Mouse (Mus musculus) neural tube, embryonic 15.5 days (tissue): ENCODE measurements at regions not wholly inside any gene's neighbourhood (a gene's known extent, or its start where the extent isn't known, plus 50 kb on each side); places are given as distances from the start of the nearest gene placed in this dataset.

ENCODE experiments used
- ATAC-seq: fragments of 200-750 bp; cut with Nextera tagmentation; 2 replicates; pipeline ENCODE4 v1.8.0; 2017; ENCODE audit warnings: mild to moderate bottlenecking, moderate TSS enrichment, moderate library complexity; ENCODE audit not compliant: low FRiP score
- H3K27ac ChIP-seq: fragments of 300-500 bp; sonication (generic); replicated peaks from 2 replicates; pipeline ENCODE4 v1.5.1; 2015; ENCODE audit warnings: mild to moderate bottlenecking, inconsistent platforms
- H3K27me3 ChIP-seq: fragments of 300-500 bp; sonication (generic); replicated peaks from 2 replicates; pipeline ENCODE4 v1.6.1; 2015; ENCODE audit warnings: inconsistent platforms
- H3K36me3 ChIP-seq: fragments of 300-500 bp; sonication (generic); 2 replicates; pipeline ENCODE4 v1.6.1; 2015; ENCODE audit warnings: inconsistent platforms
- H3K4me1 ChIP-seq: fragments of 300-500 bp; sonication (generic); 2 replicates; pipeline ENCODE4 v1.6.1; 2015; ENCODE audit warnings: inconsistent platforms
- H3K4me2 ChIP-seq: fragments of 300-500 bp; sonication (generic); 2 replicates; pipeline ENCODE4 v1.6.1; 2015; ENCODE audit warnings: inconsistent platforms, mild to moderate bottlenecking, moderate library complexity
- H3K4me3 ChIP-seq: fragments of 300-500 bp; sonication (generic); replicated peaks from 2 replicates; pipeline ENCODE4 v1.5.1; 2015; ENCODE audit warnings: mild to moderate bottlenecking, inconsistent platforms
- H3K9ac ChIP-seq: fragments of 300-500 bp; sonication (generic); replicated peaks from 2 replicates; pipeline ENCODE4 v1.6.1; 2015; ENCODE audit warnings: mild to moderate bottlenecking, inconsistent platforms
- H3K9me3 ChIP-seq: fragments of 300-500 bp; sonication (generic); replicated peaks from 2 replicates; pipeline ENCODE4 v1.6.1; 2016; ENCODE audit warnings: inconsistent platforms
- WGBS: fragments of 180-500 bp; shearing (Covaris S2); methylation state at CpG from one replicate; pipeline ENCODE4 v1.1.7; 2015; ENCODE audit warnings: mixed read lengths; 5-methylcytosine and 5-hydroxymethylcytosine counted together

- Histone ChIP-seq H3K4me1 (no peaks in the 10 kb centered on the region), H3K4me3 (no peak overlapping the region), H3K4me2 (no peak overlapping the region), H3K27ac (no peak overlapping the region), H3K27me3 (no peaks in the 10 kb centered on the region), H3K36me3 (no peaks in the 10 kb centered on the region), H3K9me3 (no peaks in the 10 kb centered on the region), H3K9ac (no peak overlapping the region)
- WGBS, result 89% methylated on average over 3 of the region's 3 CpGs
- ATAC-seq, result no peak
These were observed 334.6 kb downstream of the Sv2b start for GRCm38 (mm10) chr7:74974448-74974847.

GRCm38 (mm10) chr7:74944421-74945098, 364.5 kb downstream of the Sv2b start:
- no peak overlapping the region for H3K27ac ChIP-seq
- H3K36me3 ChIP-seq, result no peaks in the 10 kb centered on the region
- no peaks in the 10 kb centered on the region for H3K9me3 ChIP-seq
- H3K4me3 ChIP-seq, result no peak overlapping the region
- H3K4me2 ChIP-seq, result no peak overlapping the region
- H3K27me3 ChIP-seq, result no peaks in the 10 kb centered on the region
- ATAC-seq, result no peak
- no peak overlapping the region for H3K9ac ChIP-seq
- 83% methylated on average over 5 of the region's 5 CpGs for WGBS
- H3K4me1 ChIP-seq, result no peaks in the 10 kb centered on the region

GRCm38 (mm10) chr7:74942917-74943316, 366.1 kb downstream of the Sv2b start:
- H3K27me3 ChIP-seq, result no peaks in the 10 kb centered on the region
- no peak overlapping the region for H3K27ac ChIP-seq
- H3K36me3 ChIP-seq, result no peaks in the 10 kb centered on the region
- H3K9ac ChIP-seq, result no peak overlapping the region
- H3K9me3 ChIP-seq, result no peaks in the 10 kb centered on the region
- H3K4me2 ChIP-seq, result no peak overlapping the region
- no peak overlapping the region for H3K4me3 ChIP-seq
- no peak for ATAC-seq
- H3K4me1 ChIP-seq, result no peaks in the 10 kb centered on the region
- 84% methylated on average over 4 of the region's 4 CpGs for WGBS

GRCm38 (mm10) chr7:74942146-74942545, 366.9 kb downstream of the Sv2b start:
- no peak overlapping the region for H3K4me3 ChIP-seq

GRCm38 (mm10) chr7:74929142-74929829, 374.7 kb upstream of the Slco3a1 start:
- H3K27ac ChIP-seq, result 0 out of 2 replicates have a peak overlapping the region, but pooled peaks have one; percentile 1
- H3K9me3 ChIP-seq, result no peaks in the 10 kb centered on the region
- H3K36me3 ChIP-seq, result no peaks in the 10 kb centered on the region
- H3K4me3 ChIP-seq, result no peak overlapping the region
- no peaks in the 10 kb centered on the region for H3K27me3 ChIP-seq
- H3K4me1 ChIP-seq, result peaks cover 4% of the 10 kb centered on the region
- WGBS, result 41% methylated on average over 8 of the region's 8 CpGs
- no peak overlapping the region for H3K9ac ChIP-seq
- no peak for ATAC-seq
- H3K4me2 ChIP-seq, result no peak overlapping the region

More at GRCm38 (mm10) chr7:74942146-74942545, 366.9 kb downstream of the Sv2b start:
- no peaks in the 10 kb centered on the region for H3K9me3 ChIP-seq
- 79% methylated on average over 3 of the region's 3 CpGs for WGBS
- no peak overlapping the region for H3K9ac ChIP-seq
- ATAC-seq, result no peak
- no peaks in the 10 kb centered on the region for H3K36me3 ChIP-seq
- H3K4me1 ChIP-seq, result no peaks in the 10 kb centered on the region
- no peaks in the 10 kb centered on the region for H3K27me3 ChIP-seq
- no peak overlapping the region for H3K27ac ChIP-seq
- H3K4me2 ChIP-seq, result no peak overlapping the region

GRCm38 (mm10) chr7:74928226-74928927, 373.8 kb upstream of the Slco3a1 start:
- Histone ChIP-seq H3K4me1 (peaks cover 4% of the 10 kb centered on the region), H3K27ac (no peak overlapping the region), H3K9ac (no peak overlapping the region), H3K9me3 (no peaks in the 10 kb centered on the region), H3K4me2 (no peak overlapping the region), H3K4me3 (no peak overlapping the region), H3K36me3 (no peaks in the 10 kb centered on the region), H3K27me3 (no peaks in the 10 kb centered on the region)
- 69% methylated on average over 6 of the region's 6 CpGs for WGBS
- ATAC-seq, result no peak

GRCm38 (mm10) chr7:74926729-74927128, 372.1 kb upstream of the Slco3a1 start:
- no peaks in the 10 kb centered on the region for H3K36me3 ChIP-seq
- ATAC-seq, result no peak
- no peaks in the 10 kb centered on the region for H3K27me3 ChIP-seq
- no peak overlapping the region for H3K4me3 ChIP-seq
- 44% methylated on average over 2 of the region's 2 CpGs for WGBS
- no peak overlapping the region for H3K4me2 ChIP-seq
- no peaks in the 10 kb centered on the region for H3K9me3 ChIP-seq
- H3K27ac ChIP-seq, result no peak overlapping the region
- H3K4me1 ChIP-seq, result peaks cover 4% of the 10 kb centered on the region
- no peak overlapping the region for H3K9ac ChIP-seq

GRCm38 (mm10) chr7:74924156-74924555, 369.6 kb upstream of the Slco3a1 start:
- Histone ChIP-seq H3K36me3 (no peaks in the 10 kb centered on the region), H3K27me3 (no peaks in the 10 kb centered on the region), H3K4me1 (peaks cover 4% of the 10 kb centered on the region), H3K9ac (no peak overlapping the region), H3K4me2 (no peak overlapping the region), H3K4me3 (no peak overlapping the region), H3K9me3 (no peaks in the 10 kb centered on the region), H3K27ac (no peak overlapping the region)
- 94% methylated on average over 1 of the region's 1 CpGs for WGBS
- ATAC-seq, result no peak

GRCm38 (mm10) chr7:74908311-74908962, 353.9 kb upstream of the Slco3a1 start:
- no peak overlapping the region for H3K4me2 ChIP-seq
- no peaks in the 10 kb centered on the region for H3K27me3 ChIP-seq
- no peaks in the 10 kb centered on the region for H3K36me3 ChIP-seq
- H3K9ac ChIP-seq, result no peak overlapping the region
- H3K9me3 ChIP-seq, result no peaks in the 10 kb centered on the region
- H3K4me1 ChIP-seq, result no peaks in the 10 kb centered on the region
- 69% methylated on average over 3 of the region's 3 CpGs for WGBS
- H3K27ac ChIP-seq, result no peak overlapping the region
- no peak overlapping the region for H3K4me3 ChIP-seq
- no peak for ATAC-seq

GRCm38 (mm10) chr7:74907391-74907790, 352.8 kb upstream of the Slco3a1 start:
- H3K36me3 ChIP-seq, result no peaks in the 10 kb centered on the region
- no peak overlapping the region for H3K4me3 ChIP-seq
- ATAC-seq, result no peak
- H3K27ac ChIP-seq, result no peak overlapping the region
- H3K27me3 ChIP-seq, result no peaks in the 10 kb centered on the region
- H3K4me2 ChIP-seq, result no peak overlapping the region
- H3K9me3 ChIP-seq, result no peaks in the 10 kb centered on the region
- WGBS, result 70% methylated on average over 1 of the region's 1 CpGs
- no peak overlapping the region for H3K9ac ChIP-seq
- H3K4me1 ChIP-seq, result no peaks in the 10 kb centered on the region

- H3K27me3 ChIP-seq, result no peaks in the 10 kb centered on the region
- H3K9ac ChIP-seq, result no peak overlapping the region
- WGBS, result 86% methylated on average over 3 of the region's 3 CpGs
- no peak overlapping the region for H3K4me2 ChIP-seq
- no peak overlapping the region for H3K27ac ChIP-seq
- no peak overlapping the region for H3K4me3 ChIP-seq
- no peak for ATAC-seq
- no peaks in the 10 kb centered on the region for H3K9me3 ChIP-seq
- no peaks in the 10 kb centered on the region for H3K36me3 ChIP-seq
- no peaks in the 10 kb centered on the region for H3K4me1 ChIP-seq
These were observed 322.9 kb upstream of the Slco3a1 start for GRCm38 (mm10) chr7:74877466-74877865.
